In genomic region chr19:48478864-48479263, GRCm38 (mm10) we compare ENCODE assay signal across 19 mouse cellular contexts.
DNase-seq lines count a peak whose midpoint lies in the region; ATAC-seq and TF ChIP-seq lines count a peak whose summit lies in the region.
"Had no signal": no experiment of that assay in that cellular context is flagged by ENCODE, and none has a peak within 500 bp of the region (broad histone marks: within the 10 kb centered on the region; RNA-seq: fewer than 3 reads in every experiment).

No protein-coding gene starts in this region.

- H3K4me3 ChIP-seq in left cerebral cortex, adult 2 months, result no peak overlapping the region
- no peak overlapping the region for H3K4me3 ChIP-seq in embryonic facial prominence, embryonic 13.5 days
- H3K4me3 ChIP-seq in forebrain, embryonic 11.5 days (ENCODE audit: low read depth, low read length), result no peak overlapping the region
- H3K4me3 ChIP-seq: embryonic facial prominence, embryonic 15.5 days; erythroblast, embryonic 14.5 days; forebrain, embryonic 10.5 days; forebrain, embryonic 15.5 days; gastrocnemius, adult 2 months; heart, embryonic 13.5 days; hindbrain, embryonic 15.5 days had no signal

- ATAC-seq in embryonic facial prominence, embryonic 13.5 days (ENCODE audit: insufficient number of reproducible peaks, insufficient read depth, low FRiP score, low TSS enrichment, low read depth), result no peak
- no peak for ATAC-seq in forebrain, embryonic 11.5 days (replicated peaks; ENCODE audit: low FRiP score)
- ATAC-seq: forebrain, embryonic 15.5 days had no signal

- intact Hi-C loops in left cerebral cortex, adult 2 months (cut with DNase I), result no loop called here

- no peaks in the 10 kb centered on the region for H3K27me3 ChIP-seq in embryonic facial prominence, embryonic 13.5 days
- no peaks in the 10 kb centered on the region for H3K27me3 ChIP-seq in forebrain, embryonic 11.5 days (ENCODE audit: control insufficient read depth, insufficient read depth, low read length)
- H3K27me3 ChIP-seq: embryonic facial prominence, embryonic 15.5 days; forebrain, embryonic 15.5 days; heart, embryonic 13.5 days; hindbrain, embryonic 15.5 days had no signal

- peaks cover 11% of the 10 kb centered on the region; the same call in 1 of the 2 replicates for H3K4me1 ChIP-seq in embryonic facial prominence, embryonic 13.5 days
- H3K4me1 ChIP-seq in forebrain, embryonic 11.5 days (replicated peaks; ENCODE audit: control insufficient read depth, insufficient read depth, low read length), result no peaks in the 10 kb centered on the region
- H3K4me1 ChIP-seq: embryonic facial prominence, embryonic 15.5 days; forebrain, embryonic 10.5 days had no signal

- H3K9ac ChIP-seq in embryonic facial prominence, embryonic 13.5 days, result no peak overlapping the region
- no peak overlapping the region for H3K9ac ChIP-seq in forebrain, embryonic 11.5 days (ENCODE audit: low read length)
- H3K9ac ChIP-seq: embryonic facial prominence, embryonic 15.5 days; forebrain, embryonic 15.5 days; heart, embryonic 13.5 days; hindbrain, embryonic 15.5 days had no signal

- TF ChIP-seq CTCF in left cerebral cortex, adult 2 months (IDR thresholded peaks at IDR 0.05), result no peak

- peak; percentile 26 for DNase-seq in layer of hippocampus, adult 11-12 months (ENCODE audit: low spot score)
- DNase-seq in layer of hippocampus, postnatal 14 days (ENCODE audit: low spot score in 2 of 2), result no peak
- no peak for DNase-seq in left cerebral cortex, adult 2 months (ENCODE audit: extremely low spot score in 1 of 2, low spot score in 2 of 2)
- no peak for DNase-seq in left cerebral cortex, adult 8-10 months (ENCODE audit: low spot score in 2 of 2)
- DNase-seq in forebrain, embryonic 11.5 days (ENCODE audit: low spot score), result no peak
- DNase-seq: adrenal gland, adult 2 months; adrenal gland, postnatal 25 days; cerebellum, postnatal 14 days; gastrocnemius, adult 2 months; gastrocnemius, postnatal 36 days; heart, adult 11 months; heart, postnatal 36 days had no signal

- no peak overlapping the region for H3K4me2 ChIP-seq in embryonic facial prominence, embryonic 13.5 days
- no peak overlapping the region for H3K4me2 ChIP-seq in forebrain, embryonic 11.5 days (ENCODE audit: low read depth, low read length, severe bottlenecking)
- H3K4me2 ChIP-seq: embryonic facial prominence, embryonic 15.5 days; forebrain, embryonic 15.5 days; heart, embryonic 13.5 days; hindbrain, embryonic 15.5 days had no signal

- peak overlapping the region; percentile 16; the same call in 1 of the 2 replicates for H3K27ac ChIP-seq in left cerebral cortex, adult 2 months
- H3K27ac ChIP-seq in embryonic facial prominence, embryonic 13.5 days, result 0 out of 2 replicates have a peak overlapping the region, but pooled peaks have one; percentile 28
- H3K27ac ChIP-seq in forebrain, embryonic 11.5 days (ENCODE audit: low read depth, low read length), result no peak overlapping the region
- H3K27ac ChIP-seq: embryonic facial prominence, embryonic 15.5 days; forebrain, embryonic 10.5 days; forebrain, embryonic 15.5 days; gastrocnemius, adult 2 months; heart, embryonic 13.5 days; hindbrain, embryonic 15.5 days had no signal

- H3K9me3 ChIP-seq in embryonic facial prominence, embryonic 13.5 days, result no peaks in the 10 kb centered on the region
- H3K9me3 ChIP-seq in forebrain, embryonic 11.5 days (ENCODE audit: control insufficient read depth, low read length), result no peaks in the 10 kb centered on the region
- H3K9me3 ChIP-seq: embryonic facial prominence, embryonic 15.5 days; forebrain, embryonic 10.5 days; forebrain, embryonic 15.5 days; heart, embryonic 13.5 days; hindbrain, embryonic 15.5 days had no signal

- H3K36me3 ChIP-seq in embryonic facial prominence, embryonic 13.5 days, result no peaks in the 10 kb centered on the region
- H3K36me3 ChIP-seq in forebrain, embryonic 11.5 days (ENCODE audit: control insufficient read depth, insufficient read depth, low read length), result no peaks in the 10 kb centered on the region
- H3K36me3 ChIP-seq: embryonic facial prominence, embryonic 15.5 days; forebrain, embryonic 10.5 days; forebrain, embryonic 15.5 days; heart, embryonic 13.5 days; hindbrain, embryonic 15.5 days had no signal

- 11% methylated on average over 2 of the region's 2 CpGs for WGBS in embryonic facial prominence, embryonic 13.5 days
- 49% methylated on average over 2 of the region's 2 CpGs for WGBS in forebrain, embryonic 11.5 days
